Mouse (Mus musculus) retina, postnatal 1 day (tissue): ENCODE data around the gene Ccdc12.

ENCODE experiments used
- DNase-seq: peaks from one replicate; pipeline ENCODE4 v3.0.0-alpha.2; 2012

Gene Ccdc12

DNA sequence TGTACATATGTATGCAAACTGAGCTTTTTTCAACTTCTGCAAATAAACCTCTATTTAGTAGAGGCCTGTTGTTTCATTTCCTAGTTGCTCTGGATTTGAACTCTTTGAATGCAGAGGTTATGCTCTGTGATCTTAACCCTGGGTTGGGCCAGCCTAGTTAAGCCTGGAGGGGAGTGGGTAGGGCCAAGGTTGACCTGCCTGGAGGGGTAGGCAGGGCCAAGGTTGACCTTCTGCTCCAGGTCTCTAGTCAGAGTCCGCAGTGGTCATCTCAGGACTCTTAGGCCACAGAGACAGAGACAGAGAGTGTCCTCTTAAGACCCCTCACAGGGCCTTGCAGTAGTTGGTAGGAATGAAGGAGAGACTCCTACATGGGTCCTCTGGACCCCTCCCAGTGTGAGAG, 55.2 kb downstream of the Ccdc12 start:
- DNase-seq: no peak

DNA sequence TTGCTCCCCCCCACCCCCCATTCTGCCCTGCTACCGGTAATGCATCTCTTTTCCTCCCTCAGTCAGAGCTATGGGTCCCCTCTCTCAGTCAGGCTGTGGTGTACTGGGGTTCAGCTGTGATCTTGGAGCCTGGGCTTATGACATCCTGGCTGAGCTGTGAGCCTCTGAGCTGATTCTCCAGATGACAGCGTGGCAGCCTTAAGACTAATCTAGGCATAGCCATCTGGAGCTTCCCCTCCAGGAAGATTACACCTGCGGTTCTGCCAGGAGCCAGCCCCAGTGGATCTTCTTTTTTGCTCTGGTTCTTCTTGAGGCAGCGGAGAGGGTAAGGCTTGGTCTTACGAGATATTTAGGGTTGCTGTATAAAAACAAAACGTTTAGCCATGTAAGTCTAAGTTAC, 55.7 kb downstream of the Ccdc12 start:
- DNase-seq: peak; percentile 65

DNA sequence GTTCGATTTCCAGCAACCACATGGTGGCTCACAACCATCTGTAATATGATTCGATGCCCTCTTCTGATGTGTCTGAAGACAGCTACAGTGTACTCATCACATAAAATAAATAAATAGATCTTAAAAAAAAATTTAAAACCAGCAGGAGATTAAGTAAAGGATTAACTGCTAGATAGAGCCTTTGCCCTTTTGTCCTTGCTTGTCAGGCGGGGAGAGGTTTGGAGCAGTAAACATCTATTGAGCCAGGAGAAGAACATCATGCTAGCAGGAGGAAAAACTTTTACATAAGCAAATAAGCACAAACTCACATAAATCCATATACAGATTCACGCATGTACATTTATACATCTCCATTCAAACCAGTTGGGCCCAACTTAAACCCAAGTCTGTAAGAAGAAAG, 56.2 kb downstream of the Ccdc12 start:
- no peak for DNase-seq

DNA sequence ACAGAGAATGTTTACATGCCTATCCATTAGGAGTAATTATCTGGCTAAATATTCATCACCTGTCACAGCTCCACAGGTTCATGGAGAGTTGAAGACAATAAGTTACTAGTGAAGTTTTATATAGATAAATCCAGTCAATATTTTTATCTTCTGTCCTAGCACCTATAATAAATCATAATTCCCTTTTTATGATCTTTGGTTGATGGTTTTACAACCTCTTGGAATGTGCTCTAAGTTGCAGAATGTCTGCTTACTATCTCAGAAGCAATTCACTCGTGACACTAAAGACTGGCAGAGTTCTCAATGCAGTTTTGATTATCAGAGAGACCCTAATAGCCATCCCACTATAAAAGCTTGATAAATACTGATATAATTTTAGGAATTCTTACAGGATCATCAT, 57.1 kb downstream of the Ccdc12 start:
- DNase-seq: no peak

DNA sequence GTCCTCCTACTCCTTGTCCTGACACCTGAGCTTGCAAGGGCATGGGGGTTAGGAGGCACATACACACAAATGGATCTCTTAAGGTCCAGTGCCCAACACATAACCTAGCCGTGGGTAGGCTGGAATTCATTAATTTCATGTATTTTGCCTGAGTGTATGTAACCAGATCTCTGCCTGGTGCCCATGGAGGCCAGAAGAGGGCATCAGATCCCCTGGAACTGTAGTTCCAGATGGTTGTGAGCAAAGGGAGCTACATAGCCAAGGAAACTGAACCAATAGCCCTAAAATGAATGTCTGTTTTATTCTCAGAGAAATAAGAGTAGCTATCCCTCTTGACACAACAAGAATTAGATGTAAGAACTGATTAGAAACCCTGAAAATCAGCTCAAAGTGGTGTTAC, 59.1 kb downstream of the Ccdc12 start:
- no peak for DNase-seq

DNA sequence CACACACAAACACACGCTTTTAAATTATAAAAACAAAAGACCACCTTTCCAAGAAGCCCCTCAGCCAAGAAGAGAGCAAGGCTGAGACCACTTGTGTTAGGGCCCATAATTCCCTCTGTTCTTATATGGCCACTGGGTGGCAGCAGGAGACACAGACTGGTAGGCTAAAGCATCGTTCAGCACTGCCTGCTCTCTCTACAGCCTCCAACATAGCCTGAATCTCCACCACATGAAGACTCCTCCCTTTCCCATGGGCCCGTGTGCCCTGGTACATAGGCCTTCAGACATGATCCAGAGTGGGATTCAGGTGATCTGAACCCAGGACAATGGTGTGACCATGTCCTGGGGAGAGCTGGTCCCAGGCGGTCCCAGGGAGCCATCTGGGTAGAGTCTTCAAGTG, 60.5 kb downstream of the Ccdc12 start:
- peak; percentile 79 for DNase-seq

DNA sequence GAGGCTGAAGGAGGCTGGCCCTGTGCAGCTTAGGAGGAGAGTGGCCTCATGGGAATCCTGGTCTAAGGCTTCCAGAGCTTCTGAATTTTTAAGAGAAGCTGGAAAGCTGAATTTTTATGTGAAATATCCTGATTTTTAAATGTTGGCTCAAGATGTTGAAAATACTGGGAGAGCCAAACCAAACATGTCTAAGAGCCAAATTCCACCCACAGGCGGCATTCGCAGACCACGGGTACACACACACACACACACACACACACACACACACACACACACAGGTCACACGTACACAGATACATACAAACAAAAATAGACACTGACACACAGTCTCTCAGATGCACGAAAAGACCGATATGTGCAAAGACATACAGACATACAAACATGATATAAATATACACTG, 61.8 kb downstream of the Ccdc12 start:
- no peak for DNase-seq

DNA sequence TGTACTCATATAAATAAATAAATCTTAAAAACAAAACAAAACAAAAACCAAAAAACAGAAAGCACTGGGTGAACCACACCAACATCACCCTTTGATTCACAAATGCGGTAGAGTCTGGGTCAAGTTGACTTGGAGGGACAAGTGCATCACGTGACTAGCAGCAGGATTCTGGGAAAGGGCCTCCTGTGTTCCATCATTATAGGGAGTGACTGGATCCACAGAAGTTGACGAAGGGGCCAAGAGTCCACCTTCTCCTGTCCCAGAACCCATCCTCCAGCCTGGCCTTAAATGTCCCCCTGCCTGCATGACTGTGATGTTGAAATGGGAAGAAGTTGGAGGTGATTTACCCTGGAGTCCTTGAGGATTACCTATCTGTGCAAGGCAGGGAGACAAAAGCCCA, 62.5 kb downstream of the Ccdc12 start:
- no peak for DNase-seq

DNA sequence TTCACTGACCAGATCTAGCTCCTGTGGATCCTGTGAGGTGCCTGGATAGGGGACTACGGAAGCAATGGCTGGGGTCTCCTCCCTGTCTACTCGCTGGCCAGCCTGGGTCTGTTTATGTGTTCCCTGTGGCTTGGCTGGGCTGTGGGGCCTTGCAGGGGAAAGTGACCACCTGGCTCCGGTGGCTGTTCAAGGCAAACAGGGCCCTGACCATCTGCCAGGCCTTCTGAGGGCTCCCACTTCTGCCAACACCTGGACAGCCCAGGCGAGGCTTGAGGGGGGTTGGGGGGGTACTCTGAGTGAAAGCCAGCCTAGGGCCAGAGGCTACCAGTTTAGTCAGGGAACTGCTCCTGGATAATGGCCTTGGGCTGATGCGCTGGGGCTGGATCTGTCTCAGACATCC, 63.7 kb downstream of the Ccdc12 start:
- DNase-seq: no peak

DNA sequence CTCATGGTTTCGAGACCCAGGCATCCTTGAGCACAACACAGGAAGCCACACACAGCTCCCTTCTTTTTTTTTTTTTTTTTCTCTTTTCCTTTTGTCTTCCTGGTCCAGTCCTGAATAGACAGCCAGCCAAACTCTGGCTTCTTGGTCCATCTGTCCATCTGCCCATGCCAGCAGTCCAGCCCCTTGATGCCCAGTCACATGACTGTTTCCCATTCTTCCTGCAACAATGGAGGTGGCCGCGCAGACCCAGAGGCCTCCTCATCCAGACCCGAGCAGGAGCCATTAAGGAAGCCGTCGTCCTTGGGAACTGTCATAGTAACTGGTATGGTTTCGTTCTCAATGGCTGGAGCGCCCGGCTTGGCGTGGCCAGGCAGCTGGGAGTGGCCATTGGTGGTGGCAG, 65.8 kb downstream of the Ccdc12 start:
- DNase-seq: no peak

DNA sequence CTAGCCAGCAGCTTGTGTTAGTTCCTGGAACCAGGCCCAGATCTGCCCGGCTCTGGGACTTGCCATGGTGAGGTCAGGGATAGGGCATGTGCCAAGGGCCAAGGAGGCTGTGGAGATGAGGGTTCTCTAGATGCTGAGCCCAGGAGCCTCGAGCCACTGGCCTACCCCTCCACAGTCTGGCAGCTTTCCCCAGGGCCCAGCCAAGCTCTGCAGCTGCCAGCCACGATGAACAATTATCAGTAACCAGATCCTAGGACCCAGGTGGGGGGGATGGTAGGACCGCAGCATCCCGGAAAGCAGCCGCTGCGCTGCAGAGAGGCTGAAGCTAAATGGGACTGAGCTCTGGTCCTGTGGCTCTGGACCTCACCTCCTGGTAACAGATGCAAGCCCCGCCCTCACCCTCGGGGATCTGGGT, 69.4 kb downstream of the Ccdc12 start:
- DNase-seq: peak; percentile 48

DNA sequence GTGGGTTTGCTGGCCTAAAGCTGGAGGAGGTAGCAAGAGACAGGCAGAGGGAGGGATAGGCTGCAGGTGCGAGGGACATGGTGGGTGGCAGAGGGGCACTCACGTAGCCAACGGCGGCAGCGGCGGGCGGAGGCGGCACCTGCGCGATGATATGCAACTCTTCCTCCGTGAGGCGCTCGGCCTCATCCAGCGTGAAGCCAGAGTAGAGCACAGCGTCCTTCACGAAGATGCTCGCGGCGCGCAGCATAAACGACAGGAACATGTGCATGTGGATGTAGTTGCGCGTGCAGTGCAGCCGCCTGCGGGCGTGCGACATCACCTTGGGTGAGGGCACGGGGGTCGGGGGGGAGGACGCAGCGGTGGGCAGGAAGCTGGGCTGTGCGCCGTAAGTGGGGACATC, 70.6 kb downstream of the Ccdc12 start:
- peak; percentile 43 for DNase-seq

DNA sequence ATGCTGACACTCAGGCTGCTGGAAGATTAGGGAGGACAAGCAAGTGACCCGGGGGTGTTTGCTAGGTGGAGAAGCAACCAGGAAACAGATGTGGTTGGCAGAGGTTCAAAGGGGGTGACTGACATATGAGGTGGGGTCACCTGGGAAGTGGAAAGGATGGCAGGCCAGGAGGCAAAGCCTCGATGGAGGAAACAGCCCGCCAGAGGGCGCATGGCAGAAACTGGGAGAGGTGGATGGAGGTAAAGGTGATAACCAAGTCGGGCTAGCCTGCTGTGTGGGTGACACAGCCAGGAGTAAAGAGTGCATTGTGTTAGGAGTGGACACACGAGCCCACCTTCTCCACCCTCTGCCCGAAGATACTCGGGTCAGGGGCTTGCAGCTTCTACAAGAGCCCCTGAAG, 73.5 kb downstream of the Ccdc12 start:
- peak; percentile 49 for DNase-seq

DNA sequence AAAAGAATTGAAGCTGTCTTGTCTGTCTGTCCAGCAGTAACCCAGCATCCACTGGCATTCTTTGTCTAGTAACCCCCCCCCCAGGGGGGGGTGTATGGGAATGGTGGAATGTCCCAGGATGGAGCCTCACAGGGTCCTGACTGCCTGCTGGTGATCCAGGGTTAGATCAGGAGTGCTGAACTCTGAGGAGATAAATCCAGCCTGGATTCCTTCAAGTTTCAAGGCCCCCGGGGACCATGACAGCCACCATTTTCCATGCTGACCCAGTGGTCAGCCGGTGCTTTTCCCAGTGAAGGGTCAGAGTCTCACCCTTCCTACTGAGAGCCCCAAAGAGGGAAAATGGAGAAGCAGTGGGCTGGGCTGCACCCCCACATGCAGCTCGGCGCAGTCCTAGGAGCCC, 75.6 kb downstream of the Ccdc12 start:
- no peak for DNase-seq

DNA sequence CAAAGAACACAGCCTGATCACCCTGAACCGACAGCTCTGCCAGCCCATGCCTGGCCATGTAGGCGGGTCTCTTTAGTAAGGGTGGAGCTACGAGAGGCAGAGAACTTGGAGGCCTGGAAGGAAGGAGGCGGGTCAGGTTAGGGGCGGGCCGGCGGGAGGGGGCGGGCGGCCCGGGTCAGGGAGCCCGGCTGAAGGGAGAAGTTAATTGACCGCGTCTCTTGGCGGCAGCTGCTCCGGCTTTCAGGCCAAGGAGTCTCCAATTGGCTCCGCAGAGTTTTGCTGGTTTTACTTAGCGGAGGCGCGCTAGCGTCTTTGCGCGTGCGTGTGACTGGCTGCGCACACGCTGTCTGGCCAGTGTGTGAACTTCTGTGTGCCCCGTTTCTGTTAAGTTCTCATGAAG, 76.3 kb downstream of the Ccdc12 start:
- peak; percentile 92 for DNase-seq

DNA sequence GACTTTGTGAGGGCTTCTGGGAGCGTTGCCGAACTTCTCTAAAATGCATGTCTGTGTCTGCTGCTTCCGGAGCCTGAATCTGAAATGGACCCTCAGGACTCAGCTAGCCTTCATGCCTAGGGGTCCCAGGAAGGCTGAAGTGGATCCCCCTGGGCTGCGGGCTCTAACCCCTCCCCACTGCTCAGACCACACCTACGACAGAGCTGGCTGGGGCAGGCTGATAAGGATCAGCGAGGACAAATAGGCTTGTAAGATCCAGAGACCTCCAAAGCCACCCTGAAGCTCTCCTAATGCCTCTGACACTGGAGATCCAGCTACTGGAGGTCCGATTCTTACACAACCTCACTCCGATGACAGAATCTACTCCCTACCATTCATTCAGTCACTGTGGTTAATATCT, 76.8 kb downstream of the Ccdc12 start:
- DNase-seq: no peak

DNA sequence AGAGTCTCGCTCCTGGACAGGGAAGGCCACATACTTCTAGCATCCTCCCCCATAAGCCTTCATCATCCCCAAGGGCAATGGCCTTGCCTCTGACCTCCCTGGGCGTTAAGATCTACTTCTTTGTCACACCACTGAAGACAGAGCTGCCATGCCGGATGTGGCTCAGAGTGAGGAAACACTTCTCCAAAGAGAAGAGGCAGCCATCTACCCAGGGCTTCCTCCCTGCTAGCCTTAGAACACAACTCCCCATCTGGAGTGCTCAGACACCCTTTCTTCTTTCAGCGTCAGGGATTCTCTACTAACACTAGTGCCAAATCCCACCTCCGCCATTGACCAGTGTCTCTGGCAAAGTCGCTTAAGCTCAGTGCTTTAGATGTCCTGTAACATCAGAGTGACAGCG, 77.9 kb downstream of the Ccdc12 start:
- no peak for DNase-seq

DNA sequence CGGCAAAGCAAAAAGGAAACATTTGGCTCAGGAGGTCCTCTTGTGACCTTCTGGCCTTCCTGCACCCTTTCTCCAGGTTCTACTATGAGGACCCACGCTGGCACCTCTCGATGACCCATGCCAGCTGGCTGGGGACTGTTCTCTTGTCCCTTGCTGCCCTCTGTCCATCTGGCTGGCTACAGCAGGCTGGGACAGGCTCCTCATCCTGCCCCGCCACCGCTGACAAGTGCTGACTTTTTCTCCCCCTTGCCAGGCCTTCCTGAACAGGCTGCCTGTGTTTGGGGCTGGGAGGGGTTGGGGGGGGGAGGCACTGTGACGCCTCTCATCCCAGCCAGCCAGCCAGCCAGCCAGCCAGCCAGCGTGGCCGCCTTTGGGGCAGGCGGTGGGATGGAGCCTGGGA, 80.1 kb downstream of the Ccdc12 start:
- no peak for DNase-seq

DNA sequence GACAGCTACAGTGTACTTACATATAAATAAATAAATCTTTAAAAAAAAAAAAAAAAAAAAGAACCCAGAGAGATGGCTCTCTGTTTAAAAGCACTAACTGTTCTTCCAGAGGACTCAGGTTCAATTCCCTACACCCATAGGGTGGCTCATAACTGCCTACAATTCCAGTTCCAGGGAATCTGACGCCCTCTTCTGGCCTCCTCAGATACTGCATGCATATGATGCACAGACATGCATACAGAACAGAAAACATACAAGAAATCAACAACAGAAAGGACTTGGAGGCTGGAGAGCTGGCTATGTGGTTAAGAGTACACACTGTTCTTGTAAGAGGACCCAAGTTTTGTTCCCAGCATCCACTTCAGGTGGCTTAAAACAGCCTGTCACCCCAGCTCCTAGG, 81.8 kb downstream of the Ccdc12 start:
- DNase-seq: no peak

DNA sequence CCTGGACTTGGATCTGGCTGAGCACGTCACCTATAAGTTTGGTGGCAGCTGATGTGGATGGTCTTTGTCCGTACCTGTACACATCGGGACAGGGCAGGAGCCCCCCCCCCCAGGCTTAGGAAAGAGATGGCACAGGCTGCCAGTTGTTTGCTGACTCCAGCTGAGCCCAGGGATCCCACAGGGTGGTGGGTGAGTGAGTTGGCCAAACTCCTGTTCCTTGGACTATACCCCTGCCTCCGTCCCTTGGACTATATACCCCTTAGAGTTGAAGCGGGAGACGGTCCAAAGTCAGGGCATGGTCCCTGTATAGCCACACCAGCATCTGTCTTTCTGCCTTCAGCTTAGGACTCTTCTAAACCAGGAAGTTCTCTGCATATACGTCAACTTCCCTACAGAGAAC, 83.7 kb downstream of the Ccdc12 start:
- DNase-seq: no peak

DNA sequence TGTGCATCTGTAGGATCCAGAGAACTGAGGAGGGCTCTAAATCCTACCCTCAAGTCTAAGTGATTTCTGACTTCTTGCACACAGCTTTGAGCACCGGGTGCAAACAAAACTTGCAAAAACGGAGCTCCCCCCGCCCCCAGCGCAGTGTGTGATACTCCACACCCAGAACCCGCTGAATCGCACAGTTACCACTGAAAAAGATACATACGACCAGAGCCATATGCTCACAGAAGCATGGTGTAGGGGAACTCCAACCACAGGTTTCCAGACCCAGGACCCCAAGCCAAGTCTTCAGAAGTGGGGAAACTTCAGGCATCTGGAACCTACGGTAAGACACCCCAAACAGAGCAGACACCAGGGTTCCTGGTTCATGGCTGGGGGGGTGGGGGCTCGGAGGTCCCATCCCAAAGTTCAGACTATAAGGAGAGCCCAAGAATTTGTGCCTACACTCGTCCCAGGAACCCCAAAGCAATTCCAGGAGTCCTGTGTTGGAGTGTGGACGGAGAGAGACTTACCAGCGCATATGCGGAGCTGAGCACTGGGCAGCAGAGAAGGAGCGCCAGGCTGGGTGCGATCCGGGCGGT, 85.5 kb downstream of the Ccdc12 start, which contains the start of gene Myl3:
TSS of gene Myl3 (plus strand) at position 151 of the 584 bp plus-strand sequence.
- DNase-seq: no peak

DNA sequence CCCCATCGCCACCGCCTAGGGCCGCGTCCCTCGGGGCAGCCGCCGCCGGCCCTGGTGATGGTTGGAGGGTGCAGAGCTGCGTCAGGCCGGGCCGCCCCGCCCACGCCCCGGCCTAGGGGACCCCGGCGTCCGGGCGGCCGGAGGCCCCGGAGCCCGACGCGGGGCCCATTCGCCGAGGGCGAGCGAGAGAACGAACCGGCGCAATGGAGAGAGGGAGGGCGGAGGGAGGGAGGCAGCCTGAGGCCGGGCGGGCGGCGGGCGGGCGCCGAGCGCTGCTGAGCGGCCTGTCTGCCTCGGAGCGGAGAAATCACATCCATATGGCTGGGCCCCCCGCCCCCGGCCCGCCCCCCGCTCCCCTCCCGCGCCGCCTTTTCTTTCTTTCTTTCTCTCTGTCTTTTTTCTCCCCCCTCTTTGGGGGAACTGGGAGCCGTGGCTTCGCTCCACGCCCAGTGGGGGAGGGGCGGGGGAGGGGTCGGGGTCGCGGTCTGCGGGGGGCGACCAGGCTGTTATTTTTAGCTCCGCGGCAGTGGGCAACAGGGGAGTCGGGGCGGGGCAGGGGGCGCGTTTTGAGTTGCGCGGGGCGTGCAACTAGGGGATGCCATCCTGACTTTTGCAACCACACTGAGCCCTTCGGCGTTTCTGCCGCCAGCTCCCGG, 86.1 kb downstream of the Ccdc12 start:
- DNase-seq: peak; percentile 62

DNA sequence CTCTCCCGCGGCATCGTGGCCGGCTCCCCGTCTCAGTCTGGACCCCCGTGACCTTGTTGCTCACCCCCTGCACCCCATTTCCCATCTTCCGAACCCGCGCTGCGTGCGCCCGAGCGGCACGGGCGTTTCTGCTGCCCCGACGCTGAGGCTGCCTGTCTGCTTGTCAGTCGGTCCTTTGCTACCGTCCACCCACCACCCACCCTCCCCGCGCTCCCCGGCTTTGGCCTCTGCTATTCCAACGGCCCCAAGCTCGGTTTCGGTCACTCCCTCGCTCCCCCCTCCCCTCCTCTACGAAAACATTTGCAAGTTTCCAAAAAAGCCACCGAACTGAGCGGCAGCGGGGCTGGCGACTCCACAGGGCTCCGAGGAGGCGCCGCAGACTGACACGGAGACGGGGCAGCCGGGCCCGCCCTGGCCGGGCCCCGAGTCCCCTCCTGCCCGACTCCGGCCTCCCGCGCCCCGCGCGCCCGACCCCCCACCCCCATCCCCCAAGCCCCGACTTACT, 86.7 kb downstream of the Ccdc12 start:
- peak; percentile 45 for DNase-seq

DNA sequence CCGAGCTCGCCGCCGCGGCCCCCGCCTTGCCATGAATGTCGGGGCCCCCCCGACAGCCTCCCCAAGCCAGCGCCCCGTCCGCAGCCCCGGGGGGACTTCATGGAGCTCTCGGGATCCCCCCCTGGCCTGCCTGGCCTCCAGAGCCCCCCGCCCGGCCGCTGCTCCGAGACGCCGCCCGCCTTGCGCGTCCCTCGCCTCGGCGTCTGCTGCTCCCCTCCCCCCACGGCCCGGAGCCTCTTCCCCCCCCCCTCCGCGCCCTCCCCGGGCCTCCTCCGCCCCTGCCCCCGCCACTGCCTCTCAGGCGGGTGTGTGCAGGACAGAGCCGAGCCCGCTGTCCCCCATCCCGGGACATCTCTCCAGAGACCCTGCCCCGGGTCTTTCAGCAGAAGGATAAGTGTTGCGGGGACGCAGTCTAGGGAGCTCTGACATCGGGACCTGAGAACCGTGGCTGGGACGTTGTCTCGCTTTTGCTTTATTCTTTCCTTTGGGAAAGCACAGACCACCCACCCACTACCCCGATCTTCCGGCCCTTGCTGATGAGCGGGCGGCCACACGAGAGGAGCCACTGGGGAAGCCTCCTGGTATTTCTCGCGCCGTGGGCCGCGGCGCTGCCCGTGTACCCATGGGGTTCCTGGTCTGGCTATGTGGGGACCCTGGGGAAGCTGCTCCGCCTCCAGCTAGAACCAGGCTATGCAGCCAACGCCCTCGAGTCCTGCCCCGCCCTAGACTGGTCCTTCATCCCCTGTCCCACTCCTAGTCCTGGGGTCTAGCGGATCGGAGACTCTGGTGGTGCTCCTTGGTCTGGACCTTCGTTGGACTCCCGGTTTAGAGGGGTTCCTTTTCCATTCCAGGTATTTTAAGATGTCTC, 87.4 kb downstream of the Ccdc12 start:
- DNase-seq: peak; percentile 65
